Mouse (Mus musculus) ES-E14 (cell line): Measurements from ENCODE around the gene Gna14.

Source experiments
- CHD2 ChIP-seq: IDR thresholded peaks from 2 replicates; pipeline ENCODE4 v1.6.1; 2014; ENCODE audit warnings: mild to moderate bottlenecking, low read depth, low read length, inconsistent platforms
- HCFC1 ChIP-seq: IDR thresholded peaks from 2 replicates; pipeline ENCODE4 v1.6.1; 2012; ENCODE audit warnings: low read length, inconsistent platforms, borderline replicate concordance; ENCODE audit not compliant: insufficient read depth
- MAFK ChIP-seq: IDR thresholded peaks from 2 replicates; pipeline ENCODE4 v1.6.1; 2014; ENCODE audit warnings: mild to moderate bottlenecking, low read depth, low read length, inconsistent platforms; ENCODE audit not compliant: insufficient read depth
- ZC3H11A ChIP-seq: IDR thresholded peaks from 2 replicates; pipeline ENCODE4 v1.6.1; 2012; ENCODE audit warnings: low read depth, mild to moderate bottlenecking, inconsistent platforms, low read length, borderline replicate concordance
- ZNF384 ChIP-seq: IDR thresholded peaks from 2 replicates; pipeline ENCODE4 v1.6.1; 2012; ENCODE audit warnings: low read depth, low read length, inconsistent platforms

DNA sequence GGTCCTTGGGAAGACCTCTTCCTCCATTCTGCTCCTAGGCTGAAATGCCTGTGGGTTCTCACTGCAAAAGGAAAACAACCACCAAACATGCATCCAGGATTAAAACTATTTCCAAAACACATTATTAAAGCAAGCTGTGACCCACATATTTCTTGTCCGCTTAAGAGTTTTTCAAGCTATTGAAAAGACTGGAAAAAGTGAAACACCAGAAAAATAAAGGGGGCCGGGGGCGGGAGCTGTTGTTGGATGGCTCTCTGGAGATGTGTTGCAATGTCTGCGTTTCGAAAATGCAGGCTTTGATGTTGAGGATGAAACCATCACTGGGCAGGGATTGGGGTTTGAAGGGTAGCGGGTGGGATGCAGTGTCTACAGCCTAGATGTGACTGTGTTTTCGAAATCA, 149.0 kb downstream of the Gna14 start:
- TF ChIP-seq MAFK (no peak), HCFC1 (no peak), ZNF384 (no peak), ZC3H11A (no peak), CHD2 (no peak)
